Mouse (Mus musculus) B cell, adult 67 days (primary cell): Measurements from ENCODE around the gene Cdnf. TPM values are rescaled to one million over a fixed set of nuclear protein-coding genes. Genes with fewer than 3 reads are reported as not detected.

Experiments used
- total RNA-seq, 2 experiments: library from RNA; stranded (reverse); gene quantifications; 4 replicates each; pipeline ENCODE4 v1.2.4; 2023

Cdnf gene
- total RNA-seq = 1 to 10 TPM in 1 of 2 experiments, under 1 TPM in 1; 0.17 to 1.4 TPM

GRCm38 (mm10) chr2:3512552-3513454 is at the start of gene Cdnf, which contains the start of the genes Gm45902 and Hspa14:
Cdnf (plus strand) TSS chr2:3513030.
Gm45902 (minus strand) TSS chr2:3512790.
Hspa14 (minus strand) TSS chr2:3512814.

DNA sequence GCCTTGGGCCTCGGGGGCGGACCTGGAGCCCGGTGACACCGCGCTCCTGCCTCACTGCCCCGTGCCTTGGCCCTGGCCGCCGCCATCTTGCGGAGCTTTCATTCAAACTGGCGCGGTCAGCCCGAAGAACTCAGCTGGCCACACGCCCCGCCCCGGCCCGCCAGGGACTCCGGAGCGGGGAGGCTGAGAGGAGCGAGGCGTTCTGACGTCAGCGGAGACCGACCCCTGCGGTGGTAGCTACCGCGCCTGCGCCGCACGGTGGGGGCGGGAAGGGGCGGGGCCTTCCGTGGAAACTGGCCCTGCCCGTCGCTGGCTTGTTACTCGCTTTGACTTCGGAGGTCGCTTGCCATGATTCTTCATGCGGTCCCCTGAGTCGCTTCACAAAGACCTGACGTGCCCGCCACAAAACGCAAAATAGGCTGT is 38.0 kb upstream of the Cdnf start, which contains the start of gene Suv39h2:
Gene Suv39h2 (minus strand): TSS at position 171 of the 423 bp plus-strand sequence.

DNA sequence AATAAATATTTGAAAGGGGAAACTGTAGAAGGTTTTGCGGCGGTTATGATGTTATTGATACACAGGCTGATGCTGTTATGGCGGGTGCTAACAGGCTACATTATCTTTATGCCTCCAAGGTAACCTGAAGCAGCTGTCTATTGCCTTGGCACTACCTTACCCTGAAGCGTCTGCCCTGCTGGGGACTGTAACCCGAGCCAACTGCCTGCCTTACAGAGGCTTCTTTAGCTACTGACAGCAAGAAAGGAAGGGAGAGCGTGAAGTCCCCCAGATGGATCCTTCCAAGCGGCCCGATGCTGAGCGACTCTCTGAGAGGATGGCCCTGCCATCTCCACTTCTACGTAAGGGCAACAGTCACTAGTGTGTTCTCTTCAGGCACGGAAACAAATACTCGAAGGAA is 57.4 kb downstream of the Cdnf start, which contains the start of gene Fam107b:
Gene Fam107b (plus strand): TSS at position 303 of the 400 bp plus-strand sequence.

Other genes with a start within 250 kb of the Cdnf start
- 10 to 100 TPM; 28.4 to 33.9 TPM for gene Nmt2, start 228.8 kb upstream of the Cdnf start, total RNA-seq
- 1 to 10 TPM; 3.3 to 4.8 TPM for gene Rpp38, start 180.4 kb upstream of the Cdnf start, total RNA-seq
- not detected for gene Acbd7, start 176.9 kb upstream of the Cdnf start, total RNA-seq
- not detected for gene Olah, start 115.8 kb upstream of the Cdnf start, total RNA-seq
- gene Meig1, start 90.4 kb upstream of the Cdnf start, total RNA-seq = 1 to 10 TPM; 1.4 to 2.8 TPM
- gene Dclre1c, start 88.9 kb upstream of the Cdnf start, total RNA-seq = 10 to 100 TPM; 54.9 to 58.9 TPM
- gene Suv39h2, start 38.0 kb upstream of the Cdnf start, total RNA-seq = 1 to 10 TPM; 1.6 to 2.1 TPM
- gene Gm45902, start 240 bp upstream of the Cdnf start, total RNA-seq = 10 to 100 TPM; 31.9 to 32.1 TPM
- 100 to 1,000 TPM; 144 to 146 TPM for gene Hspa14, start 216 bp upstream of the Cdnf start, total RNA-seq
- 100 to 1,000 TPM; 223 to 287 TPM for gene Fam107b, start 57.5 kb downstream of the Cdnf start, total RNA-seq